In the genomic region with DNA sequence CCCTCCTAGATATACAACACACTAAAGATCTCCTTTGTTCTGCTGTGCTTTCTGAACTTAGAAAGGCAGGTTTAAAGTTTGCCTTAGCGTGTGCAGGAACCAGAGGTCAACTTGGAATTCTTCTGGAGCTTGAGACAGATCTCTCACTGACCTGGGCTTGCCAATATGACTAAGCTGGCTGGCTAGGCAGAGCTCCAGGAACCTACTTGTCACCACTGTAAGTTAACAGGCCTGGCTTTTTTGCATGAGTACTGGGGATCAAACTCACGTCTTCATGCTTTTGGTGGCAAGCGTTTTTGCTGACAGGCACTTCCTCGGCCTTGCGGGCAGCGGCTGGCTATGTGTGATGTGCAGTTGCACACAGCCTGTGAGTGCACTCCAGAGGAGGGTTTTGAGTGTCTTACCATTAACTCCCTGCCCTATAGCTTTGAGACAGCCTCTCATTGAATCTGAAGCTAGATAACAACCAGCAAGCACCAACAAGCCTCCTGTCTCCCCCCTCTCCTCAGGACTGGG, we compare ENCODE assay signal across 30 mouse cellular contexts. TPM values are rescaled to one million over a fixed set of nuclear protein-coding genes. Genes with fewer than 3 reads are reported as not detected.
A peak's percentile ranks its signal among the peaks of the same experiment; 100 is the strongest.
DNase-seq lines count a peak whose midpoint lies in the region; ATAC-seq and TF ChIP-seq lines count a peak whose summit lies in the region.
"Had no signal": no experiment of that assay in that cellular context is flagged by ENCODE, and none has a peak within 500 bp of the region (broad histone marks: within the 10 kb centered on the region; RNA-seq: fewer than 3 reads in every experiment).

No protein-coding gene starts in this region.

- TF ChIP-seq CTCF in bone marrow macrophage, adult 2 months (IDR thresholded peaks at IDR 0.05; ENCODE audit: low read depth, low read length) = no peak
- TF ChIP-seq CTCF in lung, adult 2 months (IDR thresholded peaks at IDR 0.05; ENCODE audit: insufficient read depth, low read length) = no peak

- H3K27me3 ChIP-seq in midbrain, embryonic 11.5 days (ENCODE audit: control insufficient read depth, insufficient read depth, low read length) = no peaks in the 10 kb centered on the region
- no peaks in the 10 kb centered on the region for H3K27me3 ChIP-seq in midbrain, embryonic 13.5 days
- H3K27me3 ChIP-seq: CH12.LX; embryonic facial prominence, embryonic 15.5 days; heart, embryonic 12.5 days; megakaryocyte, embryonic 14.5 days had no signal

- H3K9me3 ChIP-seq in midbrain, embryonic 11.5 days (ENCODE audit: control insufficient read depth, low read length) = no peaks in the 10 kb centered on the region
- H3K9me3 ChIP-seq in midbrain, embryonic 13.5 days = no peaks in the 10 kb centered on the region
- H3K9me3 ChIP-seq: embryonic facial prominence, embryonic 10.5 days; embryonic facial prominence, embryonic 15.5 days; heart, embryonic 12.5 days; megakaryocyte, embryonic 14.5 days had no signal

- no peak overlapping the region for H3K4me3 ChIP-seq in midbrain, embryonic 11.5 days (ENCODE audit: low read depth, low read length)
- H3K4me3 ChIP-seq in midbrain, embryonic 13.5 days (replicated peaks) = no peak overlapping the region
- no peak overlapping the region for H3K4me3 ChIP-seq in bone marrow macrophage, adult 2 months (ENCODE audit: insufficient read depth, low read length)
- no peak overlapping the region for H3K4me3 ChIP-seq in lung, adult 2 months (replicated peaks; ENCODE audit: extremely low read depth, low read depth, low read length)
- H3K4me3 ChIP-seq: embryonic facial prominence, embryonic 10.5 days; embryonic facial prominence, embryonic 15.5 days; heart, embryonic 12.5 days; megakaryocyte, embryonic 14.5 days had no signal

- 89% methylated on average over 6 of the region's 6 CpGs for WGBS in midbrain, embryonic 11.5 days
- WGBS in midbrain, embryonic 13.5 days = 91% methylated on average over 6 of the region's 6 CpGs
- 89% methylated on average over 6 of the region's 6 CpGs for WGBS in lung, adult 2 months

- H3K4me1 ChIP-seq in midbrain, embryonic 11.5 days (ENCODE audit: control insufficient read depth, insufficient read depth, low read length) = no peaks in the 10 kb centered on the region
- H3K4me1 ChIP-seq in midbrain, embryonic 13.5 days (replicated peaks) = no peaks in the 10 kb centered on the region
- peaks cover 36% of the 10 kb centered on the region for H3K4me1 ChIP-seq in bone marrow macrophage, adult 2 months (ENCODE audit: control insufficient read depth, insufficient read depth, low read length)
- H3K4me1 ChIP-seq in lung, adult 2 months (ENCODE audit: control insufficient read depth, insufficient read depth, low read length) = no peaks in the 10 kb centered on the region
- H3K4me1 ChIP-seq: embryonic facial prominence, embryonic 10.5 days; embryonic facial prominence, embryonic 15.5 days; heart, embryonic 12.5 days had no signal

- DNase-seq in adrenal gland, postnatal 36 days = peak; percentile 52 to 55
- no peak for DNase-seq in adrenal gland, postnatal 4 days (ENCODE audit: low spot score in 2 of 2)
- peak; percentile 67 for DNase-seq in midbrain, embryonic 11.5 days (ENCODE audit: low spot score, missing footprints)
- no peak for DNase-seq in ovary, postnatal 14 days (ENCODE audit: low spot score)
- no peak for DNase-seq in lung, adult 2 months
- DNase-seq: cerebellum, adult 8-10 months; cerebellum, postnatal 25 days; kidney, adult 11 months; kidney, postnatal 14 days; layer of hippocampus, adult 9-11 months; liver; lung, embryonic 14.5 days; lung, postnatal 14 days; midbrain, embryonic 14.5 days; retina, postnatal 1 day; right cerebral cortex, postnatal 14 days; spleen, adult 18-20 months; thymus, adult 18-20 months; thymus, postnatal 36 days had no signal

- no peak for ATAC-seq in midbrain, embryonic 11.5 days (ENCODE audit: low FRiP score)
- no peak for ATAC-seq in midbrain, embryonic 13.5 days
- ATAC-seq: forebrain, embryonic 14.5 days; inflammation-experienced regulatory T-cells, adult 6 months had no signal

- H3K27ac ChIP-seq in midbrain, embryonic 11.5 days (ENCODE audit: low read depth, low read length) = no peak overlapping the region
- H3K27ac ChIP-seq in midbrain, embryonic 13.5 days = no peak overlapping the region
- 0 out of 2 replicates have a peak overlapping the region, but pooled peaks have one; percentile 7 for H3K27ac ChIP-seq in bone marrow macrophage, adult 2 months (ENCODE audit: insufficient read depth, low read depth, low read length)
- H3K27ac ChIP-seq: embryonic facial prominence, embryonic 10.5 days; embryonic facial prominence, embryonic 15.5 days; hindbrain, embryonic 14.5 days; liver, embryonic 14.5 days had no signal

- peaks cover 2% of the 10 kb centered on the region; the same call in 1 of the 2 replicates for H3K36me3 ChIP-seq in midbrain, embryonic 11.5 days (ENCODE audit: control insufficient read depth, insufficient read depth, low read length)
- peaks cover 57% of the 10 kb centered on the region for H3K36me3 ChIP-seq in midbrain, embryonic 13.5 days

- TF ChIP-seq POLR2A in bone marrow macrophage, adult 2 months (IDR thresholded peaks at IDR 0.05; ENCODE audit: borderline replicate concordance, low read depth, low read length) = no peak
- TF ChIP-seq POLR2A in lung, adult 2 months (IDR thresholded peaks at IDR 0.05; ENCODE audit: borderline replicate concordance, extremely low read depth, low read depth, low read length) = no peak

- no peak overlapping the region for H3K9ac ChIP-seq in midbrain, embryonic 11.5 days (ENCODE audit: low read length)
- H3K9ac ChIP-seq in midbrain, embryonic 13.5 days (replicated peaks) = no peak overlapping the region
- H3K9ac ChIP-seq: embryonic facial prominence, embryonic 15.5 days; heart, embryonic 12.5 days; hindbrain, embryonic 14.5 days; liver, embryonic 14.5 days; lung, embryonic 14.5 days had no signal

- H3K4me2 ChIP-seq in midbrain, embryonic 11.5 days = no peak overlapping the region
- H3K4me2 ChIP-seq in midbrain, embryonic 13.5 days (replicated peaks) = no peak overlapping the region
- H3K4me2 ChIP-seq: embryonic facial prominence, embryonic 15.5 days; heart, embryonic 12.5 days; hindbrain, embryonic 14.5 days; lung, embryonic 14.5 days had no signal

RNA-seq across cellular contexts. Expression of a gene that starts 14.7 kb away (rescaled TPM):
- total RNA-seq in adrenal gland, postnatal 36 days (2021) = 10 to 100 TPM; 59.7 to 76.6 TPM
- total RNA-seq in adrenal gland, postnatal 4 days (2021) = 10 to 100 TPM; 46.0 to 60.7 TPM
- 45.0 and 49.3 TPM in 2 replicates for polyA plus RNA-seq in midbrain, embryonic 11.5 days (2014; fragmentation: Nextera tagmentation; extraction: Ambion mirVana)
- 34.7 and 41.8 TPM in 2 replicates for polyA plus RNA-seq in midbrain, embryonic 13.5 days (2015; fragmentation: Nextera tagmentation; extraction: Ambion mirVana)
- polyA plus RNA-seq in bone marrow macrophage, adult 2 months (2012; ENCODE audit: insufficient read depth, insufficient read length, missing spikeins) = 28.6 and 31.2 TPM in 2 replicates
- 4.3 and 5.1 TPM in 2 replicates for polyA plus RNA-seq in lung, adult 2 months (2012; rRNA removed)

RNA-seq across cellular contexts. Expression of a gene that starts 15.0 kb away (rescaled TPM):
- total RNA-seq in adrenal gland, postnatal 36 days (2021) = 10 to 100 TPM; 13.9 to 16.4 TPM
- total RNA-seq in adrenal gland, postnatal 4 days (2021) = 10 to 100 TPM; 26.4 to 30.7 TPM
- 19.1 and 20.7 TPM in 2 replicates for polyA plus RNA-seq in midbrain, embryonic 11.5 days (2014; fragmentation: Nextera tagmentation; extraction: Ambion mirVana)
- 13.3 and 14.7 TPM in 2 replicates for polyA plus RNA-seq in midbrain, embryonic 13.5 days (2015; fragmentation: Nextera tagmentation; extraction: Ambion mirVana)
- polyA plus RNA-seq in bone marrow macrophage, adult 2 months (2012; ENCODE audit: insufficient read depth, insufficient read length, missing spikeins) = 15.6 and 16.6 TPM in 2 replicates
- polyA plus RNA-seq in lung, adult 2 months (2012; rRNA removed) = 1.6 and 3.5 TPM in 2 replicates

RNA-seq across cellular contexts. Expression of a gene that starts 47.1 kb away (rescaled TPM):
- 10 to 100 TPM; 13.3 to 13.4 TPM for total RNA-seq in adrenal gland, postnatal 36 days (2021)
- total RNA-seq in adrenal gland, postnatal 4 days (2021) = 10 to 100 TPM; 19.6 to 23.6 TPM
- 65.3 and 72.5 TPM in 2 replicates for polyA plus RNA-seq in midbrain, embryonic 11.5 days (2014; fragmentation: Nextera tagmentation; extraction: Ambion mirVana)
- polyA plus RNA-seq in midbrain, embryonic 13.5 days (2015; fragmentation: Nextera tagmentation; extraction: Ambion mirVana) = 141 and 149 TPM in 2 replicates
- 10.8 and 14.9 TPM in 2 replicates for polyA plus RNA-seq in bone marrow macrophage, adult 2 months (2012; ENCODE audit: insufficient read depth, insufficient read length, missing spikeins)
- polyA plus RNA-seq in lung, adult 2 months (2012; rRNA removed) = 2.7 and 4.7 TPM in 2 replicates

Comparison
In these comparisons a context has a peak if more than half of its experiments do, and no peak if none do; other contexts are left out.
1. DNase-seq: peak in adrenal gland, postnatal 36 days (2 of 2) and midbrain, embryonic 11.5 days (single experiment); none in adrenal gland, postnatal 4 days (0 of 2), ovary, postnatal 14 days (single experiment) and lung, adult 2 months (single experiment).